Mouse (Mus musculus) neural tube, embryonic 12.5 days (tissue): Measurements from ENCODE around the gene Olfr159. TPM values are rescaled to one million over a fixed set of nuclear protein-coding genes. Genes with fewer than 3 reads are reported as not detected.

ENCODE experiments used
- ATAC-seq: fragments of 200-750 bp; cut with Nextera tagmentation; 2 replicates; pipeline ENCODE4 v1.8.0; 2017; ENCODE audit warnings: low read depth, mild to moderate bottlenecking, moderate TSS enrichment, moderate library complexity; ENCODE audit not compliant: low FRiP score
- H3K27ac ChIP-seq: fragments of 300-500 bp; sonication (generic); 2 replicates; pipeline ENCODE4 v1.5.1; 2016
- H3K27me3 ChIP-seq: fragments of 300-500 bp; sonication (generic); replicated peaks from 2 replicates; pipeline ENCODE4 v1.6.1; 2016; ENCODE audit warnings: mild to moderate bottlenecking
- H3K36me3 ChIP-seq: fragments of 300-500 bp; sonication (generic); 2 replicates; pipeline ENCODE4 v1.6.1; 2016; ENCODE audit warnings: mild to moderate bottlenecking
- H3K4me1 ChIP-seq: fragments of 300-500 bp; sonication (generic); 2 replicates; pipeline ENCODE4 v1.6.1; 2016
- H3K4me2 ChIP-seq: fragments of 300-500 bp; sonication (generic); replicated peaks from 2 replicates; pipeline ENCODE4 v1.6.1; 2016; ENCODE audit warnings: mild to moderate bottlenecking
- H3K4me3 ChIP-seq: fragments of 300-500 bp; sonication (generic); 2 replicates; pipeline ENCODE4 v1.5.1; 2016
- H3K9ac ChIP-seq: fragments of 300-500 bp; sonication (generic); 2 replicates; pipeline ENCODE4 v1.6.1; 2016; ENCODE audit warnings: mild to moderate bottlenecking
- H3K9me3 ChIP-seq: fragments of 300-500 bp; sonication (generic); 2 replicates; pipeline ENCODE4 v1.6.1; 2016; ENCODE audit warnings: mild to moderate bottlenecking
- WGBS: fragments of 180-500 bp; shearing (Covaris S2); methylation state at CpG from one replicate; pipeline ENCODE4 v1.1.7; 2016; 5-methylcytosine and 5-hydroxymethylcytosine counted together
- polyA plus RNA-seq: library from polyadenylated mRNA; unstranded; fragments of >200 nt; fragmentation: Nextera tagmentation; extraction: Ambion mirVana; gene quantifications from 2 replicates; pipeline ENCODE4 v1.2.1, GENCODE M21; 2016

Gene Olfr159
- polyA plus RNA-seq, 1 experiment from 2014 or later, result not detected

- 78% methylated on average over 7 of the region's 7 CpGs for WGBS
- H3K27me3 ChIP-seq, result no peaks in the 10 kb centered on the region
- no peak overlapping the region for H3K9ac ChIP-seq
- no peak for ATAC-seq
- no peak overlapping the region for H3K4me3 ChIP-seq
- H3K27ac ChIP-seq, result no peak overlapping the region
- no peak overlapping the region for H3K4me2 ChIP-seq
- H3K4me1 ChIP-seq, result no peaks in the 10 kb centered on the region
- no peaks in the 10 kb centered on the region for H3K36me3 ChIP-seq
- H3K9me3 ChIP-seq, result no peaks in the 10 kb centered on the region
Observed at GRCm38 (mm10) chr4:43727718-43728575, 42.9 kb downstream of the Olfr159 start.

- Histone ChIP-seq H3K4me2 (no peak within 1 kb of the TSS), H3K9me3 (no peaks in the 10 kb centered on the region), H3K9ac (no peak within 1 kb of the TSS), H3K36me3 (no peaks in the 10 kb centered on the region), H3K4me3 (no peak within 1 kb of the TSS), H3K27ac (no peak within 1 kb of the TSS), H3K4me1 (no peaks in the 10 kb centered on the region), H3K27me3 (no peaks in the 10 kb centered on the region)
- ATAC-seq, result no peak
- 57% methylated on average over 3 of the region's 3 CpGs for WGBS
Observed at GRCm38 (mm10) chr4:43726995-43727394, 43.8 kb downstream of the Olfr159 start, which contains the start of gene Hrct1. Hrct1 (plus strand) TSS chr4:43727188.

GRCm38 (mm10) chr4:43726228-43726993 is 44.4 kb downstream of the Olfr159 start:
- Histone ChIP-seq H3K4me2 (no peak overlapping the region), H3K9ac (no peak overlapping the region), H3K27ac (no peak overlapping the region), H3K9me3 (no peaks in the 10 kb centered on the region), H3K36me3 (no peaks in the 10 kb centered on the region), H3K27me3 (no peaks in the 10 kb centered on the region), H3K4me1 (no peaks in the 10 kb centered on the region), H3K4me3 (no peak overlapping the region)
- 84% methylated on average over 12 of the region's 12 CpGs for WGBS
- ATAC-seq, result no peak

GRCm38 (mm10) chr4:43724764-43725163 is 46.0 kb downstream of the Olfr159 start:
- no peak for ATAC-seq
- WGBS, result 48% methylated on average over 1 of the region's 1 CpGs
- Histone ChIP-seq H3K4me2 (no peak overlapping the region), H3K4me1 (no peaks in the 10 kb centered on the region), H3K27ac (no peak overlapping the region), H3K9me3 (no peaks in the 10 kb centered on the region), H3K4me3 (no peak overlapping the region), H3K36me3 (no peaks in the 10 kb centered on the region), H3K9ac (no peak overlapping the region), H3K27me3 (no peaks in the 10 kb centered on the region)

- Histone ChIP-seq H3K9ac (no peak overlapping the region), H3K27ac (no peak overlapping the region), H3K4me1 (no peaks in the 10 kb centered on the region), H3K4me3 (no peak overlapping the region), H3K27me3 (no peaks in the 10 kb centered on the region), H3K36me3 (no peaks in the 10 kb centered on the region), H3K4me2 (no peak overlapping the region), H3K9me3 (no peaks in the 10 kb centered on the region)
- ATAC-seq, result no peak
- 92% methylated on average over 4 of the region's 4 CpGs for WGBS
Observed at GRCm38 (mm10) chr4:43722191-43722590, 48.6 kb downstream of the Olfr159 start.

GRCm38 (mm10) chr4:43720491-43721228 is 50.1 kb downstream of the Olfr159 start:
- 0 out of 2 replicates have a peak overlapping the region, but pooled peaks have one; percentile 16 for H3K4me2 ChIP-seq
- no peaks in the 10 kb centered on the region for H3K9me3 ChIP-seq
- peak overlapping the region; percentile 15; the same call in 1 of the 2 replicates for H3K27ac ChIP-seq
- H3K4me3 ChIP-seq, result no peak overlapping the region
- no peaks in the 10 kb centered on the region for H3K36me3 ChIP-seq
- H3K9ac ChIP-seq, result no peak overlapping the region
- ATAC-seq, result no peak
- H3K27me3 ChIP-seq, result no peaks in the 10 kb centered on the region
- H3K4me1 ChIP-seq, result no peaks in the 10 kb centered on the region
- WGBS, result 57% methylated on average over 15 of the region's 16 CpGs

Other genes with a start within 250 kb of the Olfr159 start
- gene Tpm2, start 247.2 kb downstream of the Olfr159 start, polyA plus RNA-seq, result 83.5 and 93.0 TPM in 2 replicates
- gene Creb3, start 208.7 kb downstream of the Olfr159 start, polyA plus RNA-seq, result 68.0 and 71.0 TPM in 2 replicates
- 59.6 and 65.6 TPM in 2 replicates for gene Tln1, start 208.3 kb downstream of the Olfr159 start, polyA plus RNA-seq
- gene Rgp1, start 192.3 kb downstream of the Olfr159 start, polyA plus RNA-seq, result 29.5 and 36.3 TPM in 2 replicates
- gene Gba2, start 192.1 kb downstream of the Olfr159 start, polyA plus RNA-seq, result 50.4 and 55.4 TPM in 2 replicates
- gene Msmp, start 186.5 kb downstream of the Olfr159 start, polyA plus RNA-seq, result 1.3 and 2.8 TPM in 2 replicates
- gene Npr2, start 139.1 kb downstream of the Olfr159 start, polyA plus RNA-seq, result 45.4 and 60.1 TPM in 2 replicates
- gene Spag8, start 117.4 kb downstream of the Olfr159 start, polyA plus RNA-seq, result 2.7 and 3.0 TPM in 2 replicates
- 71.0 and 74.6 TPM in 2 replicates for gene Hint2, start 114.5 kb downstream of the Olfr159 start, polyA plus RNA-seq
- 11.8 and 14.2 TPM in 2 replicates for gene Tmem8b, start 102.0 kb downstream of the Olfr159 start, polyA plus RNA-seq
- gene Fam221b, start 101.9 kb downstream of the Olfr159 start, polyA plus RNA-seq, result 3.2 and 3.3 TPM in 2 replicates
- gene Olfr70, start 70.2 kb downstream of the Olfr159 start, polyA plus RNA-seq, result not detected in 2 replicates
- not detected in 2 replicates for gene Olfr71, start 60.8 kb downstream of the Olfr159 start, polyA plus RNA-seq
- gene Hrct1, start 43.8 kb downstream of the Olfr159 start, polyA plus RNA-seq, result 0.22 TPM in 1 of 2 replicates, not detected in the other
- gene Spaar, start 41.0 kb downstream of the Olfr159 start, polyA plus RNA-seq, result not detected in 2 replicates
- not detected in 2 replicates for gene Olfr156, start 52.9 kb upstream of the Olfr159 start, polyA plus RNA-seq
- not detected in 2 replicates for gene Olfr157, start 69.2 kb upstream of the Olfr159 start, polyA plus RNA-seq
- gene Olfr155, start 80.6 kb upstream of the Olfr159 start, polyA plus RNA-seq, result not detected in 2 replicates
- gene Reck, start 104.5 kb upstream of the Olfr159 start, polyA plus RNA-seq, result 13.6 and 15.1 TPM in 2 replicates
- gene Glipr2, start 186.4 kb upstream of the Olfr159 start, polyA plus RNA-seq, result 91.0 and 95.7 TPM in 2 replicates
- not detected in 2 replicates for gene Ccin, start 212.5 kb upstream of the Olfr159 start, polyA plus RNA-seq
- gene Clta, start 233.4 kb upstream of the Olfr159 start, polyA plus RNA-seq, result 277 and 293 TPM in 2 replicates